Mouse (Mus musculus) liver, adult (tissue): ENCODE measurements around the gene Gm5426.

Source experiments
- GATA4 ChIP-seq: IDR thresholded peaks from 2 replicates; pipeline ENCODE4 v1.6.1; 2014; ENCODE audit warnings: mild to moderate bottlenecking, low read length; ENCODE audit not compliant: insufficient replicate concordance

Gm5426 gene

GRCm38 (mm10) chr10:96125771-96126454, 10.5 kb upstream of the Gm5426 start:
- no peak for TF ChIP-seq GATA4

GRCm38 (mm10) chr10:96129213-96129612, 7.2 kb upstream of the Gm5426 start:
- no peak for TF ChIP-seq GATA4

- TF ChIP-seq GATA4 = no peak
These were observed 6.0 kb upstream of the Gm5426 start for GRCm38 (mm10) chr10:96130406-96130805.

- TF ChIP-seq GATA4 = no peak
These were observed 5.3 kb upstream of the Gm5426 start for GRCm38 (mm10) chr10:96131112-96131511.

GRCm38 (mm10) chr10:96132161-96132560, 4.2 kb upstream of the Gm5426 start:
- no peak for TF ChIP-seq GATA4

- no peak for TF ChIP-seq GATA4
These were observed 2.2 kb downstream of the Gm5426 start for GRCm38 (mm10) chr10:96138585-96138984.

- TF ChIP-seq GATA4 = no peak
These were observed 10.2 kb downstream of the Gm5426 start for GRCm38 (mm10) chr10:96146578-96146977.

- no peak for TF ChIP-seq GATA4
These were observed 11.9 kb downstream of the Gm5426 start for GRCm38 (mm10) chr10:96148250-96148699.

GRCm38 (mm10) chr10:96150401-96151116, 14.2 kb downstream of the Gm5426 start:
- no peak for TF ChIP-seq GATA4

GRCm38 (mm10) chr10:96153315-96153714, 16.9 kb downstream of the Gm5426 start:
- TF ChIP-seq GATA4 = no peak

- no peak for TF ChIP-seq GATA4
These were observed 26.7 kb downstream of the Gm5426 start for GRCm38 (mm10) chr10:96162975-96163706.

GRCm38 (mm10) chr10:96163791-96164190, 27.4 kb downstream of the Gm5426 start:
- TF ChIP-seq GATA4 = no peak

- no peak for TF ChIP-seq GATA4
These were observed 28.9 kb downstream of the Gm5426 start for GRCm38 (mm10) chr10:96165260-96165659.

GRCm38 (mm10) chr10:96168998-96169397, 32.6 kb downstream of the Gm5426 start:
- TF ChIP-seq GATA4 = no peak

- TF ChIP-seq GATA4 = no peak
These were observed 35.1 kb downstream of the Gm5426 start for GRCm38 (mm10) chr10:96171546-96171945.

- no peak for TF ChIP-seq GATA4
These were observed 36.6 kb downstream of the Gm5426 start for GRCm38 (mm10) chr10:96172964-96173363.
